Mouse (Mus musculus) G1E (cell line): ENCODE data around the gene Hsd17b2.

Source experiments
- CTCF ChIP-seq: IDR thresholded peaks from 2 replicates; pipeline ENCODE4 v1.5.1; 2012; ENCODE audit warnings: low read depth, low read length, inconsistent platforms, mixed read lengths
- GATA1 ChIP-seq: IDR thresholded peaks from 2 replicates; pipeline ENCODE4 v1.6.1; 2012; ENCODE audit warnings: borderline replicate concordance, low read length, inconsistent platforms, mixed read lengths
- GATA2 ChIP-seq: IDR thresholded peaks from 2 replicates; pipeline ENCODE4 v1.6.1; 2012; ENCODE audit warnings: low read depth, low read length, inconsistent platforms, borderline replicate concordance
- POLR2AphosphoS5 ChIP-seq: IDR thresholded peaks from 2 replicates; pipeline ENCODE4 v1.6.1; 2012; ENCODE audit warnings: low read depth, low read length, inconsistent platforms; ENCODE audit not compliant: insufficient replicate concordance
- TAL1 ChIP-seq: conservative IDR thresholded peaks from 2 replicates; pipeline ENCODE4 v1.6.1; 2012; ENCODE audit warnings: low read depth, low read length, inconsistent platforms, mixed read lengths

DNA sequence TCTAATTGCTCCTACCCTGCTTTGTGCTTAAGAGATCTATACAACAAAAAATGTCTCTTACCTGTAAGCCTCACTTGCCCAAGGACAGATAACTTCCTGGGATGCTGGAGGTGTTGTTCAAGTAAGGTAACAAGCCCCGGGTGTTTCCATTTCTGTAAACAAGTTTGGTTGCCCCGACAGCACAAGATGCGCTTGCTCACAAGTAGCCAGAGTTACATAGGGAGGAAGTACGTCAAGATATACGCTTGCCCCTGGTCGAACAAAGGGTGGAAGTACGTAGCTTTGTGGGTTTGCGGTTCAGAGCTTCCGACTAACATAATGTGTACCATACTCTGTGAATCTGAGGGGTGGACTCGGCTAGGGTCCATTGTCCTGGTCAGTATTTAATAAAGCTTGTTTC lies 74.4 kb downstream of the Hsd17b2 start:
- TF ChIP-seq CTCF (no peak), TAL1 (no peak), GATA1 (no peak), POLR2AphosphoS5 (no peak), GATA2 (no peak)
